Mouse (Mus musculus): ENCODE measurements around the gene Map2k1.
"Not testable (repeated sequence)": the region's sequence is repeated elsewhere in the genome, so short reads cannot be mapped to it uniquely, and the experiment has no call there.

The Map2k1 gene

DNA sequence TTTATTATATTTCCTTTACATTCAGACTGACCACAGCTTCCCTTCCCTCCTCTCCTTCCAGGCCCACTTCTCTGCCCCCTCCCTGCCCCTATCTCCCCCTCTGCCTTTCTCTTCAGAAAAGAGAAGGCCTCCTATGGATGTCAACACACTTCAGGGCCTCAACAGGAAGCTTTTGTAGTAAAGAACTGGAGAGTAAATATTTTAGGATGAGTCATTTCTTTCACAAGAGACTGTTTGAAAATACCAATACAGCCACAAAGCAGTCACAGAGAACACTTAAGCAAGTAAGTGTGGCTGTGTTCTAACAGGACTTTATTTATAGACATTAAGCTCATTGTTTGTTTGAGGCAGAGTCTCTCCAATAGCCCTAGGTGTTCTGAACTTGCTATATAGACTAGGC is 51.1 kb downstream of the Map2k1 start:
- peak in 1 of 2 experiments; percentile 12 for DNase-seq

DNA sequence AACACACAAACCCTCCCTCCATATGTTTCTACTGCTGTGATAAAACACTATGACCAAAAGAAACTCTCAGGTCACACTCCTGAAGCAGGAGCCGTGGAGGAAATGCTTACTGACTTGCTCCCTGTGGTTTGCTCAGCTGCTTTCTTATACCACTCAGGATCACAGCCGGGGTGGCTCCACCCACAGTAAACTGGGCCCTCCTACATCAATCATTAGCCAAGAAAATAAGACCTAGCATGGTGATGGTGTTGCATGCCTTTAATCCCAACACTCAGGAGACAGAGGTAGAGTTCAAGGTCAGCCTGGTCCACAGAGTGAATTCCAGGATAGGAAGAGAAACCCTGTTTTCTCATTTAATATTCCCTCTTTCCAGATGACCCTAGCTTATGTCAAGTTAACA is 53.5 kb downstream of the Map2k1 start:
- no peak for DNase-seq

GRCm38 (mm10) chr9:64198763-64199418 is 54.5 kb downstream of the Map2k1 start:
- DNase-seq, result not testable (repeated sequence)

GRCm38 (mm10) chr9:64198068-64198762 is 55.2 kb downstream of the Map2k1 start:
- no peak for DNase-seq

- no peak for DNase-seq
These were observed 55.9 kb downstream of the Map2k1 start for GRCm38 (mm10) chr9:64197524-64197923.

DNA sequence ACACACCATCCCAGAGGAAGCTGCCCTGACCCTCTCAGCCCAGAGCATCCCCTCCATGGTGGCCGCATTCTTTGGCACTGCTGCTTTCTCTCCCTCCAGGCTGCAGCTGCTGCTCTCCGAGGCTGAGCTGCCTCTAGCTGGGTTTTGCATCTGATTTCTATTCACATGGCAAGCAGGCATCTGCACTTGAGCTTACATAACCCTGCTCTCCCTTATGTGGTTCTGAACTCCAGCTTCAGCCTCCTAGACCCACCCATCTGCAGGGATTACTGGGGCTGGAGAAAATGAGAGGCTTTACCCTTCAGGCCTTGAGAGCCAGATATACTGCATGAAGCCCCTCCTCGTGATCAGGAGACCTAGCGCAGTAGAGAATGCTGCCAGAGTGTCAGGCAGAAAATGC is 57.9 kb downstream of the Map2k1 start:
- DNase-seq, result no peak

DNA sequence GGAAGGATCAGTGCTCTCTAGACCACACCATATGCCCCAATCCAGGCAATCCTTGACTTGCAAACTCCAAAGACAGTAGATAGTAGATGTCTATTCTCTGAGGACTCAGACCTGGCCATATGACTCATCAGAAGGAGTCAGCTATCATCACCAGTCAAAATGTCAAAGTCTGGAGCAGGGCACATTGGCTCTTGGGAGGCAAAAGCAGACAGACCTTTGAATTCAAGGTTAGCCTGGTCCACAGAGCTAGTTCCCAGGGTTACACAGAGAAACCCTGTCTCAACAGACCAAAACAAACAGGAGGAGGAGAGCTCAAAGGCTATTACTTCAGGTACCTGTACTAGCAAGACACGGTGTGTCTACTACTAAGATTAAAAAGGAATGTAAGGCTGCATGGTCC is 59.6 kb downstream of the Map2k1 start:
- no peak for DNase-seq

- DNase-seq, result no peak
These were observed 69.1 kb downstream of the Map2k1 start for GRCm38 (mm10) chr9:64184166-64184840.

DNA sequence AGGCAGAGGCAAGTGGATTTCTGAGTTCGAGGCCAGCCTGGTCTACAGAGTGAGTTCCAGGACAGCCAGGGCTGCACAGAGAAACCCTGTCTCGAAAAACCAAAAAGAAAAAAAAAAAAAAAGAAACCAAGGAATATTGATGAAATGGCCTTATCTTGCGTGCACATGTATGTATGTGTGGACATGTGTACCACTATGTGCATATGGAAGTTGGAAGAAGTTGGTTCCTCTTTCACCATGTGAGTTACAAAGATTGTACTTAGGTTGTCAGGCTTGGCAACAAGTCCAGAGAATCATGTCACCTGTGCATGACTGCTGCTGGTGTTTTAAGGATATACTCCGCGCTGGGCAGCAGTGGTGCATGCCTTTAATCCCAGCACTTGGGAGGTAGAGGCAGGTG is 70.1 kb downstream of the Map2k1 start:
- not testable (repeated sequence) for DNase-seq

DNA sequence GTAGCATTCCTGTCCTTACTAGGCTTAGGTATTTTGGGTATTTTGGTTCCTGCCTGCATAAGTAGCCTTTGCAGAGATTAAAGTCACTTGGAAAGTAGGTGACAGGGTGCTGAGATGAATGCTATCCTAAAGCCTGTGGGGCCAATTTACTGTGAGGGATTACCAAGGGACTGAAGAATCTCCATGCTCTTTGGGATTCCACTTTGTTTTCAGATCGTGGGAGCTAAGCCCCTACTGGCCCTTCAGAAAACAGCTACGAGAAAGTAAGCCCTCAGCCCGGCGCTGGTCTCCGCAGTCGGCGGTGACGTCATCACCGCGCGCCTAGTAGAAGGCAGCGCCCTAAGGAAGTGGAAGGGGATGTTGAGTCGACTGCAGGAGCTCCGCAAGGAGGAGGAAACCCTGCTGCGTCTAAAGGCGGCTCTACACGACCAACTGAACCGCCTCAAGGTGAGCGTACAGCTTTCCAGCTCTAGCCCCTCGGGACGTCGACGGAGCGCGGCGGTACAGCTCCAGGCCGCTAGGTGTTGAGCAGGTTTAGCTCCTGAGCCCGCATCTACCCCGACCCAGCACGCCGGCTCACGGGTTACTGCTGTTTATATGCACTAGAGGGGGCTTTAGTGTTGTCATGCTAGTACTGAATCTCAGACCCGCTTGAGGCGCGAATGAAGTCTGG is 74.3 kb downstream of the Map2k1 start, which contains the start of gene Snapc5:
Gene Snapc5 (plus strand): TSS at position 301 of the 673 bp plus-strand sequence.
- DNase-seq, result peak; percentile 86 to 87

DNA sequence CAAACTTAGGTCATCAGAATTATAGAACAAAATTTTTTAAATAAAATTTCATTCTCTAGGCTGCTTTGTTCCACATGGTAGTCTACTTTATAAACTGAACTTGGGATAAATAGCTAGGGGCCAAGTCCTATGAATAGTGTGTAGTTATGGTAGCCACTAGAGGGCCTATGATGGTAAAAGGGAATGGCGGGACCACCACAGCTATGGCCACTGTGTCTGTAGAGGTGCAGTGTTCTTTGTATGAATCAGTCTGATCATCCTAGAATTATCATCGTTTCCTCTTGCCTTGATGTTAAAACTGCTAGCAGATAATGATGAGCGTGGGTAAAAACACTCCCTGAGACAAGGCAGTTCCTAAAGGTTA is 74.8 kb downstream of the Map2k1 start:
- no peak for DNase-seq

DNA sequence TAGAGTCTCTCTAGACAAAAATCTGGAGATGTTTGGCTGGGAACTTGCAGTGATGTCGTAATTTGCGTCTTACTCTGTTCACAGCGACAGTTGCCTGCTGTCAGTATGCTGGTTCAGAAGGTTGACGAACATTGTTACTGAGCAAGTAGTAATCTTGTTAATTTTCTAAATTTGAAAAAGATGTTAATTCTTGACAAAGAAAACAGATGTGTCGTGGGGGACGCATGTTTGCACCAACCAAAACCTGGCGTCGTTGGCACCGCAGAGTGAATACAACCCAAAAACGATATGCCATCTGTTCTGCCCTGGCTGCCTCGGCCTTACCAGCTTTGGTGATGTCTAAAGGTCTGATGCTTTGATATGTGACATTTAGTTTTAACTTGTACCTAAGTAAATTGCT is 78.1 kb downstream of the Map2k1 start:
- no peak for DNase-seq

DNA sequence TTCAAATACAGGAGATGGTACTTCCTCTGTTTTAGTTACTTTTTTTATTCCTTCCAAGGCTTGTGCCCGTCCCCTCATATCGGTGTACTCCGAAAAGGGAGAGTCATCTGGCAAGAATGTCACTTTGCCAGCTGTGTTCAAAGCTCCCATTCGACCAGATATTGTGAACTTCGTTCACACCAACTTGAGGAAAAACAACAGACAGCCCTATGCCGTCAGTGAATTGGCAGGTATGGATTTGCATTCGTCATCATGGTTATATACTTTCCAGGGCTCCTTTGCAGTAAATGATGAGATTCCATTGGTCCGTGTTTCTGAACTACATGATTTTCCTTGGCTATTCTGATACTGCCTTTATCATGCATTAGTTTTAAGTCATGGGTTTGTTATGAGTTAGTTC is 78.7 kb downstream of the Map2k1 start:
- DNase-seq, result no peak

- DNase-seq, result no peak
These were observed 79.1 kb downstream of the Map2k1 start for GRCm38 (mm10) chr9:64174341-64174740.

- no peak for DNase-seq
These were observed 79.7 kb downstream of the Map2k1 start for GRCm38 (mm10) chr9:64173666-64174220.

DNA sequence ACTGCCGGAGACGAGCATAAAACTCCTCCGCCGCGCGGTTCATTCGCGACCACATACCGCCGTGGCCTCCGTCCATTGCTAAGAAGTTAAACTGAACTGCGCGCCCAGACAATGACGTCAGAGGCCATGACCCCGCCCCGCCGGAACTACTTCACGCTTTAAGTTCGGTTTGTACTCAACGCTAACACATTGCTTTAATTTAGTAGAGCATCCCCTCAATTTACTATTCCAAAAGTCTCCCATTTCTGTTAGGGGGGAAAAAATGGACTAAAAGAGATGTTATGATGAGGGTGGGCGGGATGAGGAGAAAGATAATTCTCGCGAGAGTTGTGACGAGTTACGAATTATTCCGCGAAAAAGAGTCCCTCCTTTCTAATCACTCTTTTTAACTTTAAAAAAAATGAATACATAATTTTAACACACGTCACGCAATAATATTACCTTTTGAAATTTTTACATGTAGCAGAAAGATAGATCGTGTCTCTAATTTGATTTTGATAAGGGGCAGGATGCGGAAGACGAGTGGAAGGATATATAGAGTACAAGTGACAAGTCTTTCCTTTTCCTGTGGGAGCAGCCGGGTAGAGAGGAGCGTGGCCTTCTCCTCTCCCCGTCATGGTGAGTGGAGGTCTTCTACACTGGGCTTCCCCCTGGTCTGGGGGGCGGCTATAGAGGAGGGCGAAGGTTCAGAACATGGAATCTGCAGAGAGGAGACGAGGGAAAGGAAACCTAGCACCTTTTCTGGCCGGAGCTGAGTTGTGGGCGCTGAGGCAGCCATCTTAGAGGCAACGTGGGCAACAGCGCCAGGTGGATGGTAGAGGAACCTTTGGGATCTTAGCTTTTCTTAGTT is 80.4 kb downstream of the Map2k1 start, which contains the start of the genes Zwilch and Rpl4:
Gene Zwilch (minus strand): TSS at position 289 of the 850 bp plus-strand sequence.
Gene Rpl4 (plus strand): TSS at position 560 of the 850 bp plus-strand sequence.
- DNase-seq, result peak; percentile 67 to 74

DNA sequence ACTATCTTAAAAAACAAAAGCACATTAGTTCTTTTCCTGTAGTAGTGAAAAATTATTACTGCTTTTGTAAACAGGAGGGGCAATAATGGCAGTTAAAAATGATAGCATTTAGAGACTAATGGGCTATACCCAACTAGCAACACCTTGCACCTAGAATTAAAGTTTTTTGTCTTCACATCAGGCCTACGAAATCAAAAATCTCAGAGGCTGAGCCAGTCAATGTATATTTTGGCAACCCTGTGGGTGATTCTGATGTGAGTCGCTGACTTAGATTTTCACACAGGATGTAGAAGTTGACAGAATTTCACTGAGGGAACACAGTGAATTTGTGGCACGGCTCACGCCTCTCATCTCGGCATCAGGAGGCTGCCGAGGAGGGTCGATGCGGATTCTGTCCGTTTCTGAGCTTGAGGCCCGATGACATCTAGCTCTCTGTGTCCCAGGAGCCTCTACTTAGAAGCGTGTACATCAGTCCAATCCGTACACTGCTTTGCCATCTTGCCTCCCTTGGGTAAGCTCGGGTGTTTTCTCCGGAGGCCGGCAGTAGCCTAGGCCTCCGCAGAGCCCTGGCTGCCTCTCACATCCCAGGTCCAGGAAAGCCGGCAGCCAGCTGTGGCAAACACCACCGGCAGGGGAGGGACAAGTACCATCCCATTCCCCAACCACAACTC is 81.2 kb downstream of the Map2k1 start:
- DNase-seq, result no peak

GRCm38 (mm10) chr9:64169967-64170366 is 83.5 kb downstream of the Map2k1 start:
- DNase-seq, result not testable (repeated sequence)

GRCm38 (mm10) chr9:64160471-64160870 is 93.0 kb downstream of the Map2k1 start:
- no peak for DNase-seq

- no peak for DNase-seq
These were observed 96.8 kb downstream of the Map2k1 start for GRCm38 (mm10) chr9:64156641-64157040.

- no peak for DNase-seq
These were observed 113.6 kb downstream of the Map2k1 start for GRCm38 (mm10) chr9:64139879-64140278.

Data from lung, adult 18-20 months (tissue).